Mouse (Mus musculus) ES-Bruce4 (cell line): ENCODE measurements at regions not wholly inside any gene's neighbourhood (a gene's known extent, or its start where the extent isn't known, plus 50 kb on each side); places are given as distances from the start of the nearest gene placed in this dataset.

Experiments
- H3K27ac ChIP-seq: 2 replicates; pipeline ENCODE4 v1.5.1; 2012; ENCODE audit warnings: low read length, inconsistent platforms; ENCODE audit not compliant: insufficient read depth
- H3K27me3 ChIP-seq: 2 replicates; pipeline ENCODE4 v1.6.1; 2012; ENCODE audit warnings: mild to moderate bottlenecking, low read length, inconsistent platforms; ENCODE audit not compliant: control insufficient read depth, poor library complexity, insufficient read depth, severe bottlenecking
- H3K36me3 ChIP-seq: 2 replicates; pipeline ENCODE4 v1.6.1; 2012; ENCODE audit warnings: inconsistent platforms, mild to moderate bottlenecking, low read length, moderate library complexity; ENCODE audit not compliant: control insufficient read depth, poor library complexity, insufficient read depth, severe bottlenecking
- H3K4me1 ChIP-seq: one replicate; pipeline ENCODE4 v1.8.1; 2011; ENCODE audit warnings: low read length; ENCODE audit not compliant: control insufficient read depth, insufficient read depth
- H3K4me3 ChIP-seq: 2 replicates; pipeline ENCODE4 v1.5.1; 2011; ENCODE audit warnings: low read depth, mild to moderate bottlenecking, low read length
- H3K9ac ChIP-seq: 2 replicates; pipeline ENCODE4 v1.6.1; 2012; ENCODE audit warnings: low read depth, mild to moderate bottlenecking, inconsistent platforms; ENCODE audit not compliant: poor library complexity, severe bottlenecking
- H3K9me3 ChIP-seq: replicated peaks from 2 replicates; pipeline ENCODE4 v1.6.1; 2012; ENCODE audit warnings: mild to moderate bottlenecking, low read length, inconsistent platforms; ENCODE audit not compliant: control insufficient read depth, poor library complexity, insufficient read depth, severe bottlenecking
- CTCF ChIP-seq: IDR thresholded peaks from one replicate; pipeline ENCODE4 v1.8.1; 2011; ENCODE audit warnings: low read depth, low read length
- EP300 ChIP-seq: IDR thresholded peaks from 2 replicates; pipeline ENCODE4 v1.6.1; 2011; ENCODE audit warnings: low read depth, low read length; ENCODE audit not compliant: insufficient read depth
- POLR2A ChIP-seq: IDR thresholded peaks from one replicate; pipeline ENCODE4 v1.8.1; 2011; ENCODE audit warnings: low read length; ENCODE audit not compliant: insufficient read depth

- Histone ChIP-seq H3K4me3 (no peak overlapping the region), H3K9me3 (no peaks in the 10 kb centered on the region), H3K27ac (no peak overlapping the region), H3K27me3 (no peaks in the 10 kb centered on the region), H3K4me1 (no peaks in the 10 kb centered on the region), H3K9ac (no peak overlapping the region), H3K36me3 (no peaks in the 10 kb centered on the region)
- TF ChIP-seq EP300, result no peak
- no peak for TF ChIP-seq CTCF
- no peak for TF ChIP-seq POLR2A
Observed at GRCm38 (mm10) chr3:4834459-4834858, 916.1 kb upstream of the Gm8797 start.

GRCm38 (mm10) chr3:4835645-4836044 lies 915.0 kb upstream of the Gm8797 start:
- no peaks in the 10 kb centered on the region for H3K4me1 ChIP-seq
- H3K36me3 ChIP-seq, result no peaks in the 10 kb centered on the region
- no peak overlapping the region for H3K27ac ChIP-seq
- no peak overlapping the region for H3K4me3 ChIP-seq
- no peaks in the 10 kb centered on the region for H3K9me3 ChIP-seq
- H3K27me3 ChIP-seq, result no peaks in the 10 kb centered on the region
- TF ChIP-seq CTCF (no peak), EP300 (no peak), POLR2A (no peak)
- H3K9ac ChIP-seq, result no peak overlapping the region

- Histone ChIP-seq H3K36me3 (no peaks in the 10 kb centered on the region), H3K27me3 (no peaks in the 10 kb centered on the region), H3K9me3 (no peaks in the 10 kb centered on the region), H3K4me3 (no peak overlapping the region), H3K4me1 (no peaks in the 10 kb centered on the region), H3K27ac (no peak overlapping the region), H3K9ac (no peak overlapping the region)
- TF ChIP-seq CTCF (no peak), EP300 (no peak), POLR2A (no peak)
Observed at GRCm38 (mm10) chr3:4836888-4837287, 913.7 kb upstream of the Gm8797 start.

GRCm38 (mm10) chr3:4854958-4855566 lies 895.5 kb upstream of the Gm8797 start:
- Histone ChIP-seq H3K4me1 (no peaks in the 10 kb centered on the region), H3K4me3 (no peak overlapping the region), H3K27ac (no peak overlapping the region), H3K36me3 (no peaks in the 10 kb centered on the region), H3K27me3 (no peaks in the 10 kb centered on the region), H3K9ac (no peak overlapping the region), H3K9me3 (no peaks in the 10 kb centered on the region)
- TF ChIP-seq CTCF (no peak), POLR2A (no peak), EP300 (no peak)

GRCm38 (mm10) chr3:4856571-4856970 lies 894.0 kb upstream of the Gm8797 start:
- H3K27me3 ChIP-seq, result no peaks in the 10 kb centered on the region
- no peaks in the 10 kb centered on the region for H3K9me3 ChIP-seq
- no peak overlapping the region for H3K27ac ChIP-seq
- H3K4me3 ChIP-seq, result no peak overlapping the region
- no peak overlapping the region for H3K9ac ChIP-seq
- H3K36me3 ChIP-seq, result no peaks in the 10 kb centered on the region
- no peaks in the 10 kb centered on the region for H3K4me1 ChIP-seq
- TF ChIP-seq CTCF (no peak), EP300 (no peak), POLR2A (no peak)

GRCm38 (mm10) chr3:4866226-4866625 lies 884.4 kb upstream of the Gm8797 start:
- TF ChIP-seq POLR2A, result no peak
- H3K4me1 ChIP-seq, result no peaks in the 10 kb centered on the region
- H3K9ac ChIP-seq, result no peak overlapping the region
- H3K27me3 ChIP-seq, result no peaks in the 10 kb centered on the region
- no peaks in the 10 kb centered on the region for H3K36me3 ChIP-seq
- 0 out of 2 replicates have a peak, but pooled peaks cover 2% of the 10 kb centered on the region for H3K9me3 ChIP-seq
- no peak overlapping the region for H3K27ac ChIP-seq
- no peak overlapping the region for H3K4me3 ChIP-seq
